Mouse (Mus musculus) testis, adult 2 months (tissue): ENCODE measurements at regions not wholly inside any gene's neighbourhood (a gene's known extent, or its start where the extent isn't known, plus 50 kb on each side); places are given as distances from the start of the nearest gene placed in this dataset.

Experiments used
- H3K27ac ChIP-seq: fragments of 200-500 bp; 2 replicates; pipeline ENCODE4 v1.5.1; 2012; ENCODE audit warnings: low read depth, low read length; ENCODE audit not compliant: control insufficient read depth, insufficient read depth
- H3K27me3 ChIP-seq: fragments of 200-500 bp; 2 replicates; pipeline ENCODE4 v1.6.1; 2012; ENCODE audit warnings: mild to moderate bottlenecking, low read length, moderate library complexity; ENCODE audit not compliant: control insufficient read depth, insufficient read depth
- H3K36me3 ChIP-seq: fragments of 200-500 bp; 2 replicates; pipeline ENCODE4 v1.6.1; 2012; ENCODE audit warnings: mild to moderate bottlenecking, low read length; ENCODE audit not compliant: control insufficient read depth, insufficient read depth
- H3K4me1 ChIP-seq: fragments of 200-500 bp; 2 replicates; pipeline ENCODE4 v1.6.1; 2012; ENCODE audit warnings: low read length; ENCODE audit not compliant: control insufficient read depth, insufficient read depth
- H3K4me3 ChIP-seq: fragments of 200-500 bp; 2 replicates; pipeline ENCODE4 v1.5.1; 2012; ENCODE audit warnings: low read depth, mild to moderate bottlenecking, low read length, moderate library complexity, mixed read lengths; ENCODE audit not compliant: control insufficient read depth
- CTCF ChIP-seq: fragments of 200-500 bp; IDR thresholded peaks from 2 replicates; pipeline ENCODE4 v1.5.1; 2012; ENCODE audit warnings: low read depth, mild to moderate bottlenecking, inconsistent platforms, low read length, moderate library complexity; ENCODE audit not compliant: control insufficient read depth, insufficient read depth, insufficient replicate concordance
- POLR2A ChIP-seq: fragments of 200-500 bp; IDR thresholded peaks from 2 replicates; pipeline ENCODE4 v1.6.1; 2012; ENCODE audit warnings: low read depth, mild to moderate bottlenecking, inconsistent platforms, low read length, moderate library complexity; ENCODE audit not compliant: control insufficient read depth

DNA sequence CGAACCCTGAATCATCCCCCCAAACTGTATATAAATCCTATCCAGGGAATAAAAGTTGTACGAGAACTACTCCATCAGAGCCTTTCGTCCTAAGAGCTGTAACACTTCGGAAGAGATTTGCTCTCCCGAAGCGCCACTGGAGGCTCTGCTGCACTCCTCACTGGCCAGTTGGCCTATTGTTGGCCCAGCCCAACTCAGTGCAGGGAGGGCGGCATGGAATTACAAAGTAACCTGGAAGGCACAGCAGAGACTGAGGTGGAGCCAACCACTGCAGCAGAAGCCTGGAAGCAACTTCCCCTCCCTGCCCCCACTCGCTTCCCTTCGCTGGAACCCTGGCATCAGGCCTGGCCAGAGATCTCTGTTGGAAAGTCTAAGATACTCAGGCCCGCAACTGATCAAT is 191.7 kb upstream of the Cobl start:
- H3K4me3 ChIP-seq = no peak overlapping the region
- TF ChIP-seq CTCF (no peak), POLR2A (no peak)

More for the DNA sequence above, 191.7 kb upstream of the Cobl start:
- no peak overlapping the region for H3K27ac ChIP-seq
- H3K4me1 ChIP-seq = peaks cover 5% of the 10 kb centered on the region
- H3K27me3 ChIP-seq = no peaks in the 10 kb centered on the region
- H3K36me3 ChIP-seq = no peaks in the 10 kb centered on the region
